Mouse (Mus musculus) E14TG2a.4 (cell line): ENCODE results near the gene Heatr1.

Experiments
- CTCF ChIP-seq: conservative IDR thresholded peaks from 2 replicates; pipeline ENCODE4 v1.5.1; 2014; ENCODE audit warnings: low read length
- NANOG ChIP-seq: IDR thresholded peaks from 2 replicates; pipeline ENCODE4 v1.6.1; 2014; ENCODE audit warnings: borderline replicate concordance, low read length, mixed read lengths
- POU5F1 ChIP-seq: IDR thresholded peaks from 2 replicates; pipeline ENCODE4 v1.6.1; 2014; ENCODE audit warnings: low read length, borderline replicate concordance

- TF ChIP-seq CTCF (no peak), POU5F1 (no peak), NANOG (no peak)
These were observed 58.3 kb downstream of the Heatr1 start for GRCm38 (mm10) chr13:12453150-12453549.
